Mouse (Mus musculus) ovary, postnatal 14 days (tissue): ENCODE measurements around the gene Mapkapk2.
"Not testable (repeated sequence)": the region's sequence is repeated elsewhere in the genome, so short reads cannot be mapped to it uniquely, and the experiment has no call there.

Source experiments
- DNase-seq: peaks from one replicate; pipeline ENCODE4 v3.0.0; 2022; ENCODE audit warnings: low spot score

The Mapkapk2 gene

GRCm38 (mm10) chr1:131097700-131098094 lies at the start of gene Mapkapk2:
Mapkapk2 (minus strand) TSS chr1:131097826.
- DNase-seq: peak; percentile 85

- DNase-seq: no peak
Measured at GRCm38 (mm10) chr1:131146181-131146614, 48.6 kb upstream of the Mapkapk2 start.

GRCm38 (mm10) chr1:131145222-131145621 lies 47.6 kb upstream of the Mapkapk2 start:
- DNase-seq: not testable (repeated sequence)

GRCm38 (mm10) chr1:131142472-131142871 lies 44.8 kb upstream of the Mapkapk2 start:
- no peak for DNase-seq

DNA sequence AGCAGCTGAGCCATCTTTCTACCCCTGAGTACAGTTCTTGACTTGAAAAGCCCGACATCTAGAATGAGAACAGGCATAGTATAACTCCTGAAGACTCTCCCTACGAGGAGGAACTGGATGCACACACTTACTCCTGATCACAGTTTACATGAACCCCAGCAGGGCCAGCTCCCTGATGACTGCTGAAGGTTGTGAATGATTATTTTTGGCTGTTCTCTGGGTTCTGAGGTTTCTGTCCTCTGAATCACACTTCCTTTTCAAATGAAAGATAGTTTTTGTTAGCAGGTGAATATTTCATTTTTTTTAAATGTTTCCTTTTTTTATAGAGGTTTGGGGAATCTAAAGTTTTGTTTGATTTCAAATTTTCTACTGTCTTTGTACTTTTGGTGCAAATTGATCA lies 43.8 kb upstream of the Mapkapk2 start:
- no peak for DNase-seq

DNA sequence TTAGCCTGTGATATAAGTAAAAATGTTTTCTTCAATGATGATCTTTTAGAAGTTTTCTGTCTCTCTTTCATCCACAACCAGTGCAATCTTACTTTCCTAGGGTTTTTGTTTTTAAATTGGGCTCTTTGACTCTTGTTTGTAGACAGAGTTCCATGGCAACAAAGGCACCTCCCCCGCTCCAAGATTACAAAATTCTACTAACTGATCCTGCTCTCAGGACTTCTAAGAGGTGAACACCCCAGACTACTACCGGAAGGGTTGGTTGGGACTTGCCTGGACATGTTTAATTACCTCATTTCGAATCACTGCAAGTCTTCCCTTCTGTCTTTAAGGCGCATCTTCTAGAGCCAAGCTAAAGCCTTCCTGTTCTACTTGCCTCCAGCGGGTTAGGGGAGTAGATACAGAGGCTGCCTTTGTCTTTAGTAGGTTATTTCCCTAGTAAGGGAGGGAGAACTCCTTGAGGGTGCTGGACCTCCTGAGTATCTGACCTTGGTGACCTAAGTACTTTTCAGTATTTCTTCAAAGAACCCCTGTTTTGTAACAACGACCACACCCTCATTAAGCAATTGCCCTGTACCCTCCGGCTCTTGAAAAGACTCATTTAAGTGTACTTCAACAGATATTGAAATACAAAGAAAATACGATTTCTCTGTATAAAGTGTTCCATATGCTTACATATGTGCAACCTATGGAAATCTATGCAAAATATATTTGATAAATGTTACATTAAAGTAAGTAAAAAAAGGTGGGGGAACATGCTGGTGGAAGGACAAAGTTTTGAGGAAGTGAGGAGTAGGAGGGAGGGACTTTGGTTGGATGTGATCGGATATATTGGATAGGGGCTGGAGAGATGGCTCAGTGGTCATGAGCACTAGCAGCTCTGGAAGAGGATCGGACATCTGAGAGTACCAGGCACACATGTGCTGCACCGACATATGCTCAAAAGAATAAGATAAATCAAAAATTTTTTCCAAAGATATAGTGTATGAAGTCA lies 41.8 kb upstream of the Mapkapk2 start:
- no peak for DNase-seq

DNA sequence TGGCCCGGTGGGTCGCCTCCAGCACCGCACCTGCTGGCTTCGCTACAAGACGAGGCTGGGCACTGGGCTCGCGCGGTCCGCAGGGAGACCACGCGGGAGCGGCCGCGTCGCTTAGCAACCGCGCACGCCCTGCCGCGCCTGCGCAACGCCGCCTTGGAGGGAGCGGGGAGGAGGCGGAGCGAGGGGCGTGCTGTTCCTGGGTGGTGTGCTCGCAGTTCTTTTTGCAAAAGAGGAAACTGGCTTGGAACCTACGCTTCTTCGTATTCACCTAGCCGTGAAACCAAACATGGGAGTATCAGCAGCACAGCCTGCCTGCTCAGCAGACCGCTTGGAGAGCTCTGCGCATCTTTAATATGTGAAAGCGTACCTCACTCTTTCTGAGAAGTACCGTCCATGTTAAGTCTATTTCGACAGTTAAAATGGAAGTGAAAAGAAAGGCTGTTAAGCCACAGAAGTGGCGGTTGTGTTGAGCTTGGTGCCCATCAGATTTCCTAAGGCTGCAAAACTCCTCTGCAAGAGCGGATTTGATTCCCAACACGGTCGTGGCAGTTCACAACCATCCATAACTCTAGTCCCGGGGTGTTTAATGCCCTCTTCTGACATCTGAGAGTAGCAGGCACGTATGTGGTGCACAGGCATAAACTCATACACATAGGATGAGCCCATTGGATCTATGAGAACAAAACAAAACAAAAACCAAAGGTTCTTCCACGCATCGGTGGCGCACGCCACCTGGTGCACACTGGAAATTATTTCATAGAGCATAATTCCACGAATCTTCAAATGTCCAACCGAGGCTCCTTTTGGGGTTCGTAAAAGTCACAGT lies 40.8 kb upstream of the Mapkapk2 start, which contains the start of gene Dyrk3:
Dyrk3 (minus strand) TSS at position 150 of the 826 bp plus-strand sequence.
- peak; percentile 86 for DNase-seq

GRCm38 (mm10) chr1:131137717-131138118 lies 40.1 kb upstream of the Mapkapk2 start:
- DNase-seq: peak; percentile 9

- DNase-seq: no peak
Measured at GRCm38 (mm10) chr1:131137111-131137510, 39.5 kb upstream of the Mapkapk2 start.

GRCm38 (mm10) chr1:131135960-131136629 lies 38.5 kb upstream of the Mapkapk2 start:
- no peak for DNase-seq

DNA sequence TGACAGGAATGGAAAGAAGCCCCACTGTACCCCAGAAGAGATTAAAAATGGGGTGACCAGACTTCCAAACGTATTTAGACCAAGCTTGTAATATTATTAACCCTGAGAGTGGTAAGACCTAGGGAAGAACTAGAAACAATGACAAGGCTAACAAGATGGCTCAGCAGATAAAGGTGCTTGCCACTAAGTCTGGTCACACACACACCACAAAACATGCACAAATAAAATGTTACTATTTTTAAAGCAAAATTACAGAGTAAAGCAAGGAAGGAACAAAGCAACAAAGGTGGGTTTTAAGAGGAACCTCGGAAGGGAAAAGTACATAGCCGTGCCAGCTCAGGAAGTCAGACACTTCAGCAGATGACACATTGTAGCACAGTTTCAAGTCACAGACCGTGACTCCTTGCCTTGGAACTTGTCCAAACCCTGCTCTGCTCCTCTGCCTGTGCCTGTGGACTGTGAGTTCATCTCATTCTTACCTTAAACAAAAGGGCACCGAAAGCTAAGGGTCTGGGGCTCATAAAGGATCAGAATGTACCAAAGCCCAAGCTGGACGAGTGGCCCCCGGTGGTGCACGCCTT lies 37.4 kb upstream of the Mapkapk2 start:
- no peak for DNase-seq

DNA sequence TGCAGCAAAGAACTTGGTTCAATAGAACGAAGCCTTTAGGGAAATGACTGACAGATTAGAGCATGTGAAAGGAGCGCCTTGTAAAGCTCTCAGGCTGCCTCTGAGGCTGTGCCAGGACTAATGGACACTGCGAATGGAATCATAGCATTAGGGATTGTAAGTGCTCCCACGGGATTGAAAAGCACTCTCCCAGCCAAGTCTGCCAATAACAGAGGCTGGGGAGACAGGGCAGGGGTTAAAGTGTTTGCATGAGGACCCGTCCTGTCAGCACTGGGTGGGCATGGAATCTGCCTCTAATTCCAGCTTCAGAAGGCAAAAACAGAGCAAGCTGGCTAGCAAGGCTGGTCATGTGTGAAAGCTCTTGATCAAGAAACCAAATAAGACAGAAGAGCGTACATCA lies 36.6 kb upstream of the Mapkapk2 start:
- DNase-seq: no peak

- no peak for DNase-seq
Measured at GRCm38 (mm10) chr1:131125987-131126744, 28.5 kb upstream of the Mapkapk2 start.

DNA sequence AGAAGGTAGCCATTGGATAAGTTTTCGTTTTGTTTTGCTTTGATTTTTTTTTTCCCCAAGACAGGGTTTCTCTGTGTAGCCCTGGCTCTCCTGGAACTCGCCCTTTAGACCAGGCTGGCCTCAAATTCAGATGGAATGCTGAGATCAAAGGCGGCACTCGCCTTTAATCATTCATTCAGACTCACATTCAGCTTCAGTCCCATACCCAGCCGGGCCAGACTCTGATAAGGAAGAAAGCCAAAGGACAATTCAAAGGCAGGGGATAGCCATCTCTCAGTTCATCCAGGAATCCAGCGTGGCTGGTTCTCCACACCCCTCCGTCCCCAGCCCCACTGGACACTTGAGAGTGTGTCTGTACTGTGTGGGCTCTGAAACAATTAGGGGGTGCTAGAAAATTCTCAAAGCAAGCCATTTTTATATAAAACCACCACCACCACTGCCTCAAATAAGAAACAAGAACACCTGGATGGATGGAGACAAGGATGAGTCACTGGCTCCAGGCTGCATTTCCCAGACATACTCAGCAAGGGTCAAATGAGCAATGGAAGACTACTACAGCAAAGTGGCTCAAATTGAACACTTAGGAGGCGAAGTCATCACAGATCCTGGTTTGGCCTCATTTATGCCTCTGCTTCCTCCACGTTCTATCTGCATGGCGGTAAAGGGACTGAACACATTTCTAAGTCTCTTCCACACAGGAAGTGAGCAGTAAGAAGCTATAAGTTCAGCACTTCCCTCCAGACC lies 26.1 kb upstream of the Mapkapk2 start:
- no peak for DNase-seq

GRCm38 (mm10) chr1:131121987-131122386 lies 24.4 kb upstream of the Mapkapk2 start:
- no peak for DNase-seq

- DNase-seq: no peak
Measured at GRCm38 (mm10) chr1:131119026-131119425, 21.4 kb upstream of the Mapkapk2 start.

- no peak for DNase-seq
Measured at GRCm38 (mm10) chr1:131118530-131118929, 20.9 kb upstream of the Mapkapk2 start.

GRCm38 (mm10) chr1:131116430-131117011 lies 18.9 kb upstream of the Mapkapk2 start:
- DNase-seq: no peak

DNA sequence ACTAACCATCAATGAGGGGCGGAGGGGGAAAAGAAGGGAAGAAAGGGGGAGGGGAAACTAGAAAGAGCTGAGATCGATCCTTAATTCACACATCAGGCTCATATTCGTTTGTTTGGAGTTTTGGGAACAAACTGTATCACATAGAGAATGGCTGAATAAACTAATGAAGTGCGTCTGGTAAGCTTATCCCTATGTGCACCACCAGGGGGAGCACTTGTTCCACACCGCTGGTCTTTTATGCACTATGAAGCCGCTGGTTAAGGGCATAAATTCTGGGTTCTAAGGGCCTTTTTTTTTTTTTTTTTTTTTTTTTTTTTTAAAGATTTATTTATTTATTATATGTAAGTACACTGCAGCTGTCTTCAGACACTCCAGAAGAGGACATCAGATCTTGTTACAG lies 18.3 kb upstream of the Mapkapk2 start:
- DNase-seq: peak; percentile 66

DNA sequence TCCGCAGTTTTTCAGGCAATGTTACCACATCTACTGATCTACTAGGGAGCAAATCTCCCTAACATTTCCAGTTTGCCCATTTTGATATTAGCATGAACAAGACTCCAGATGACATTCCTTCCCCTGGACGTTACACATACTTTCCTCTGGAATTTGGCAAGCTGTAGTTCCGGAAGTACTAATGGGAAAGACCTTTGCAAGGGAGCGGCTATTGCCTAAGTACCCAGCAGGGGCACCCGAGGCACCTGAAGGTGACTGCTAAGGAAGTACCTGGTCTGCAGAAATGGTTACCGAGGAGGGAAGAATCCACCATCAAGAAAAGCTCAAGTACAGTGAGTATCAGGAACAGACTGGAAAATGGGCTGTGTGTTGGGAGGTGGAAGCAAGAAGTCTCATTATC lies 14.9 kb upstream of the Mapkapk2 start:
- DNase-seq: no peak
